Mouse (Mus musculus) hindbrain, postnatal 0 days (tissue): ENCODE data around the gene Mesd. TPM values are rescaled to one million over a fixed set of nuclear protein-coding genes. Genes with fewer than 3 reads are reported as not detected.

Source experiments
- ATAC-seq: fragments of 200-750 bp; cut with Nextera tagmentation; 2 replicates; pipeline ENCODE4 v1.8.0; 2017; ENCODE audit warnings: mild to moderate bottlenecking, moderate TSS enrichment, moderate library complexity
- DNase-seq: peaks from one replicate; pipeline ENCODE4 v3.0.0-alpha.2; 2015; ENCODE audit warnings: low spot score
- H3K27ac ChIP-seq: fragments of 300-500 bp; sonication (generic); 2 replicates; pipeline ENCODE4 v1.5.1; 2014; ENCODE audit warnings: mild to moderate bottlenecking
- H3K27me3 ChIP-seq: fragments of 300-500 bp; sonication (generic); 2 replicates; pipeline ENCODE4 v1.6.1; 2014; ENCODE audit warnings: low read length, mixed read lengths; ENCODE audit not compliant: insufficient read depth
- H3K36me3 ChIP-seq: fragments of 300-500 bp; sonication (generic); 2 replicates; pipeline ENCODE4 v1.6.1; 2014; ENCODE audit warnings: low read length, mixed read lengths; ENCODE audit not compliant: insufficient read depth
- H3K4me1 ChIP-seq: fragments of 300-500 bp; sonication (generic); 2 replicates; pipeline ENCODE4 v1.6.1; 2014; ENCODE audit warnings: antibody characterized with exemption, low read length, mixed read lengths; ENCODE audit not compliant: insufficient read depth
- H3K4me2 ChIP-seq: fragments of 300-500 bp; sonication (generic); 2 replicates; pipeline ENCODE4 v1.6.1; 2014; ENCODE audit warnings: low read depth, mild to moderate bottlenecking, low read length, moderate library complexity, mixed read lengths
- H3K4me3 ChIP-seq: fragments of 300-500 bp; sonication (generic); 2 replicates; pipeline ENCODE4 v1.5.1; 2014; ENCODE audit warnings: low read length
- H3K9ac ChIP-seq: fragments of 300-500 bp; sonication (generic); replicated peaks from 2 replicates; pipeline ENCODE4 v1.6.1; 2014; ENCODE audit warnings: mild to moderate bottlenecking, low read length, moderate library complexity, mixed read lengths
- H3K9me3 ChIP-seq: fragments of 300-500 bp; sonication (generic); 2 replicates; pipeline ENCODE4 v1.6.1; 2016; ENCODE audit warnings: low read length, mixed read lengths
- CTCF ChIP-seq: IDR thresholded peaks from 2 replicates; pipeline ENCODE4 v1.5.1; 2016; ENCODE audit warnings: antibody characterized with exemption, control low read depth, low read depth
- WGBS: fragments of 180-500 bp; shearing (Covaris S2); extraction: QIAGEN DNeasy Blood & Tissue Kit; methylation state at CpG from one replicate; pipeline ENCODE4 v1.1.7; 2014; 5-methylcytosine and 5-hydroxymethylcytosine counted together
- polyA plus RNA-seq: library from polyadenylated mRNA; unstranded; fragments of >200 nt; fragmentation: Nextera tagmentation; extraction: Ambion mirVana; gene quantifications from 2 replicates; pipeline ENCODE4 v1.2.1, GENCODE M21; 2015
- total RNA-seq: library from RNA; depleted of rRNA; stranded (reverse); fragments of >200 nt; gene quantifications from 2 replicates; pipeline ENCODE4 v1.2.3, GENCODE M21; 2014; rRNA removed

Mesd gene
- 20.4 and 24.4 TPM in 2 replicates for total RNA-seq
- polyA plus RNA-seq = 83.8 and 86.5 TPM in 2 replicates

DNA sequence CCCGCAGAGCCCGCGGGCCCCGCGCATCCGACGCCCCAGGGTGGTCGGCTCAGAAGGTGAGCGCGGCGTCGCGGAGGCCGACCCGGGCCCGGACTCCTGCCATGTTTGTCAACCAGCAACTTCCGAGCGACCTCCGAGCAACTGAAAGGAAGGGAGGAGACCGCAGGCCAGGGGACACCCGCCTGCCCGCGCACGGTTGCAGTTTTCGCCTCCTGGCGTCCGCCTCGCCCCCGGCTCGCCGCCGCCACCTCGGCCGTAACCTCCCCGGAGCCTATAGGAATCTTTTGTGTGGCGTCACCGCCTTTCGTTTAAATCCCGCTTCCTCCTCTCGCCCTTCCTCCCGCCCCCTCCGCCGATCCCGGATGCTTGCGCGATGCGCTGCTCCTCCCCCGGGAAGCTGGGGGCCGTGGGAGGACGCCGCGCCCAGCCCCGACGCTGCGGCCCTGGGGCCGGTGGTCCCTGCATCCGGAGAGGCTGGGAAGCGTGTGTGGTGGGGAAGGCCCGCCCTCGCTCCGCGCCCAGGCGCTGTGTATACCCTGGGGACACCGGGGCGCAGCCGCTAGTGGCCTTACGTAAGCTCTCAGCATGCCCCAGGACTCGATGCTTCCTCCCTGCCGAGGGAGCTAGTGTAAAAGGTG is at the start of gene Mesd, which contains the start of gene Tlnrd1:
Gene Mesd (plus strand): TSS at position 446 of the 638 bp plus-strand sequence.
Gene Tlnrd1 (minus strand): TSS at position 285 of the 638 bp plus-strand sequence.
- ATAC-seq (peak; percentile 83), DNase-seq (peak; percentile 93)
- no peaks in the 10 kb centered on the region for H3K36me3 ChIP-seq
- peak within 1 kb of the TSS; percentile 83 for H3K9ac ChIP-seq
- WGBS = under 1% methylated on average over 66 of the region's 69 CpGs
- no peaks in the 10 kb centered on the region for H3K27me3 ChIP-seq
- H3K27ac ChIP-seq = peak within 1 kb of the TSS; percentile 94
- no peak for TF ChIP-seq CTCF
- peak within 1 kb of the TSS; percentile 72 for H3K4me2 ChIP-seq
- H3K9me3 ChIP-seq = no peaks in the 10 kb centered on the region
- peaks cover 29% of the 10 kb centered on the region for H3K4me1 ChIP-seq
- peak within 1 kb of the TSS; percentile 82 for H3K4me3 ChIP-seq

DNA sequence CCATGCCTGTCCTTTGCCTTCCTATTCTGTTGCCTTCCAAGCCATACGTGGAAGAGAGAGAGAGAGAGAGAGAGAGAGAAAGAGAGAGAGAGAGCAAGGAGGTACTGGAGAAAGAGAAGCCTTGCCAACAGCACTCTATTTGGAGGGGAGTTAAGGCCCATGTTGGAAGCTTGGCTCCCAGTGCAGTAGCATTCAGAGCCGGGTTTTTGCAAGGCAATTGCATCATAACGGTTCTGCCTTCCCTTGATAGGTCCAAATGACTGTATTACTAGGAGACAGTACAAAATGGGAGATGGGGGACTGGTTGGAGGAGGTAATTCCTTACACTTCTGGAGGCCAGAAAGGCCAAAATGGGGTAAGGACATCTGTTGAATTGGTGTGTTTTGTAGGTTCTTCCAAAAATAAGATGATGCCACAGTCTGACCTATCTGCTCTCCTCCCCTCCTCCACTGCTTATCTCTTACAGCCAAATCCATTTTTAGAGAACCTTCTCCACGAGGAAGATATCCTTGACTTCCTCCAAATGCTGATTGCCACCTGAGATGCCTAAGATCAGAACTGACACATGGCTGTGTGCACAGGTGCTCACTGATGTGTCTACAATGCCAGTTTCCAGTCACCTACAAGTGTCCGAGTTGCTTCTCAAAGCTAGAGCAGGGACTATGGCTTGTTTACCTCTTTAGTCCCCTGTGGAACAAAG is 45.6 kb upstream of the Mesd start:
- Histone ChIP-seq H3K9ac (no peak overlapping the region), H3K27me3 (no peaks in the 10 kb centered on the region), H3K36me3 (no peaks in the 10 kb centered on the region), H3K9me3 (no peaks in the 10 kb centered on the region), H3K4me3 (no peak overlapping the region), H3K4me1 (no peaks in the 10 kb centered on the region), H3K27ac (no peak overlapping the region), H3K4me2 (no peak overlapping the region)
- DNase-seq = no peak
- no peak for ATAC-seq
- TF ChIP-seq CTCF = no peak
- WGBS = 83% methylated on average over 5 of the region's 5 CpGs

DNA sequence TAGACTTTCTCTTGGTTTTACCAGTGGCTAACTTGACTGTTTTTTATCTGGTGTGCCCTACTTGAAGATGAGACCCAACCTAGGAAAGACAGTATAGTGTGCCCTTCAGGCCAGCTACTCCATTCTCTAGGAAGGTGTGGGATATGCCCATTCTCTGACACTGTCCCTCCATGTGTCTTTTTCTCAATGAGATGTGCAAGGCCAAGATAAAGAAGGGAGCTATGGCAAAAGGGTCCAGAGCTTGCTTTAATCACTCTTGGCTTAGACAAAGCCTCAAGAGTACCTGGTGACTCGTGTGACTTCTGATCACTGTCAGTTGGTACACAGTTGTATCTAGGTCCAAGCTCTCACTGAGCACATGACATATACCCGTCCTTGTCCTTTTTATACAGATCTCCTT is 44.2 kb upstream of the Mesd start:
- DNase-seq (no peak), ATAC-seq (no peak)
- Histone ChIP-seq H3K27ac (no peak overlapping the region), H3K4me2 (no peak overlapping the region), H3K27me3 (no peaks in the 10 kb centered on the region), H3K4me1 (no peaks in the 10 kb centered on the region), H3K4me3 (no peak overlapping the region), H3K9ac (no peak overlapping the region), H3K9me3 (no peaks in the 10 kb centered on the region), H3K36me3 (no peaks in the 10 kb centered on the region)
- no peak for TF ChIP-seq CTCF
- WGBS = 86% methylated on average over 2 of the region's 2 CpGs

DNA sequence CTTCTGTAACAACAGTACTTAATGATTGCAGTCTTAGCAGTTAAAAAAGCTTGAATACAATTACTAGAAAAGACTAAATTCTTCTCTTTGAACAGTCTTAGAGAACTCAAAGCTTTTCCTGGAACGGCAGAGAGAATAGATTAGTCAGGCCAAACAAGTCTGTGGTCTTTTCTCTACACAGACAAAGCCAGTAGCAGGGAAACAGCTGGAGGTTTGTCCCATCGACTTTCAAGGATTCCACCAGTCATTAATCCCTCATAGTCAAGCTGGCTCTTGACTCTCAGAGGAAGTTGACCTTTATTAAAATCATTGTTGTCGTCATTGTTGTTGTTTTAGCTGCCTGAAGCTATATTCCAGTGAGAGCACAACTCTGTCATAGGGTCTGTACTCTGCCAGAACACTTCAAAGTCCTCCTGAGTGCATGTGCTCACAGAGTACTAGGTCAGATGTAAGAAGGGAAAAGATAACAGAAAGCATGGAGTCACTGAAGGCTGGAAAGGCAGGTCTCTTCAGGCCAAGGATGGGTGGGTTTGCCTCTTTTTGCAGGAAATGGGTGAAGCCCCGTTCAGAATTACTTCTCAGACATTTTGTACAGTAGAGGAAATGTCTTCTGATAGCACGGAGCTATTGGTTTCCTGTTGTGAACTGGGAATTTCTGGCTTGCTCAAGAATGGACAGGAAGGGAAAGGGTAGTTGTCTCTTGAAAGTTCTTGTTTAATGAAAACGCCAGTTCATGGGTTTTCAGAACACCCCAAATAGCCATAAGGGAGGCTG is 41.6 kb upstream of the Mesd start:
- Histone ChIP-seq H3K4me1 (no peaks in the 10 kb centered on the region), H3K4me2 (no peak overlapping the region), H3K9me3 (no peaks in the 10 kb centered on the region), H3K36me3 (no peaks in the 10 kb centered on the region), H3K27me3 (no peaks in the 10 kb centered on the region), H3K27ac (no peak overlapping the region), H3K9ac (no peak overlapping the region), H3K4me3 (no peak overlapping the region)
- no peak for TF ChIP-seq CTCF
- DNase-seq (no peak), ATAC-seq (no peak)
- WGBS = 49% methylated on average over 6 of the region's 6 CpGs

DNA sequence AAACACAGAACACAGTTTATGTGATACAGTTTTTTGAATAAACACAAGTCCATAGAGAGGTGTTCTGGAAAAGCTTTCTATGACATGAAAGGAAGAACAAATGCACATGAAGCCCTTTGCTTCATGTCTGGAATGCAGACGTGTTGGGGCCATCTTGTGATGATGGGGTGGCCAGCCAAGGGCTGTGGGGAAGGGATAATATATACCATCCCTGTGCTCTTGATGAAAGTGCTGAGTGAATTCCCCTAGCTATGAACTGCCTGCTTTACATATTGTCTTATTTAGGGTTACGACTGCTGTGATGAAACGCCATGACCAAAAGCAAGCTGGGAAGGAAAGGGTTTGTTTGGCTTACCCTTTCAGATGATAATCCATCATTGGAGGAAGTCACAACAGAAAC is 39.5 kb upstream of the Mesd start:
- Histone ChIP-seq H3K27ac (no peak overlapping the region), H3K27me3 (no peaks in the 10 kb centered on the region), H3K9me3 (no peaks in the 10 kb centered on the region), H3K4me3 (no peak overlapping the region), H3K36me3 (no peaks in the 10 kb centered on the region), H3K4me2 (no peak overlapping the region), H3K9ac (no peak overlapping the region), H3K4me1 (no peaks in the 10 kb centered on the region)
- DNase-seq (no peak), ATAC-seq (no peak)
- no peak for TF ChIP-seq CTCF
- 92% methylated on average over 3 of the region's 3 CpGs for WGBS

DNA sequence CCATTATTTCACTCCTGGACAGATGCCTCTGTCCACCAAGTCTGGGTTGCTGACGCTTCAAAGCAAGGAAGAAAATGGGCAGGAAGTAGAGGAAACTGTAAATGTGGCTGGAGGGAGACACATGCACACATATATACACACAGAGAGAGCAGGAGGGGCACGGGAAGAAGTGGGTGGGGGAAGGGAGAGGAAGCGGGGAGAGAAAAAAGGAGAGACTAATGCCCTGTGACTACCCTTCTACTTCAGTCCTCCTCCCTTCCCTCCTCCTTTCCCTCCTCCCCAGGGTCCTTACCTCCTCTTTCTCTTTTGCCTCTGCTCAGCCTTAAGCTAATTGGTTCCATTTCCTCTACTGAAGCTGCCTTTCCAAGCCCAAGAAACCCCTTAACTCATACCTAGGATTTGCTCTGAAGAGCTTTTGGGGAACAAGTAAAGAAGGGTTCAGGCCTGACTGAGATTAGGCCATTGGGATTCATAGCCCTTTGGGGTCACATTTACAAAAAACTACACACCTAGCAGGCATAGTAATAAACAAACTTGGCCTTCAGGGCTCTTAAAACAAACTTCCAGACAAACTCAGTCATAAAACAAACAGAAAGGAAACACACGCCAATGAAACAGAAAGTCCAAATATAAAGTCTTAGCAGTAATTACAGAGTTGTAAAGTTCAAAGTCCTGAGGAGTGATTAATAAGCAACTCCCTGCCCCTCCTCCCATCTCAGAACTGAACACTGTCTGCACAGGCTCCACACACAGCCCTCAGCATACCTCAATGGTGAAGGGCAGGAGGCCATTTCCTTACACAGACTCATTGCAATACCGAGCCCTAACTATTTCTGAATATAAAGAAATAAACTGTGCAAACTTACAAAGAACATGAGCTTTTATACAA is 36.8 kb upstream of the Mesd start:
- H3K4me1 ChIP-seq = peaks cover 5% of the 10 kb centered on the region; the same call in 1 of the 2 replicates
- no peak for TF ChIP-seq CTCF

More for the DNA sequence above, 36.8 kb upstream of the Mesd start:
- DNase-seq (no peak), ATAC-seq (no peak)
- Histone ChIP-seq H3K27ac (no peak overlapping the region), H3K27me3 (no peaks in the 10 kb centered on the region), H3K4me3 (no peak overlapping the region), H3K36me3 (no peaks in the 10 kb centered on the region), H3K9me3 (no peaks in the 10 kb centered on the region), H3K9ac (no peak overlapping the region), H3K4me2 (no peak overlapping the region)
- WGBS = 72% methylated on average over 4 of the region's 5 CpGs
